Mouse (Mus musculus): ENCODE data around the gene Tm6sf2. TPM values are rescaled to one million over a fixed set of nuclear protein-coding genes. Genes with fewer than 3 reads are reported as not detected.
A peak's percentile ranks its signal among the peaks of the same experiment; 100 is the strongest.

Tm6sf2 gene
- polyA plus RNA-seq, 1 experiment from 2014 or later = 1.3 TPM

DNA sequence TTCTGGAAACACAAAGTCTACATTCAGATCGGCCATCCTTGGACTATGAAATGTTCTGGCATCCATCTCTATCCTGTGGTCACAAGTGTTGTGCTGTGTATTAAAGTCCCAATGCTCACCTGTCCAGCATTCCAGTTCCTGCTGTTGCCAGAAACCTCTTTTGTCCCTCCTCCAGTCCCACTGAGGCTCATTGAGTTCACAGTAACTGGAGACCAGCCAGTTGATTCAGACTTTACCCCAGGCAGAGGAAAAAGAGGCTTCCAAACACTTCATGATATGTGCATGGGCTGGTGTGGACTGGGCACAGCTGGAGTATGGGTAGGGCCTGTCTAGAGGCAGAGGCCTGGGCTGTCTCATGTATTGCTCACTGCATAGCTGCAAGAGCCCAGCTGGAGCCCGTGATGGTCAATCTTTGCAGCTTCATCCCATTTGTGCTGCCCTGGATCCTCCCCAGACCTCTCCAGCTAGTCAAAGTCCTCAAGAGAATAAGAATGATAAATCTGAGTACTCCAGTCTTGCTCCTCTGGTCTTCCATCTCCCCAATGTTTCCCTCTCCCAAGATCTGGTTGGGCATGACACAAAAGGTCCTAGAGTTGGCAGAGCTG, 786 bp upstream of the Tm6sf2 start:
- Histone ChIP-seq H3K9ac (replicated peaks) (no peak overlapping the region), H3K27ac (replicated peaks) (no peak overlapping the region), H3K4me1 (0 out of 2 replicates have a peak, but pooled peaks cover 6% of the 10 kb centered on the region), H3K27me3 (0 out of 2 replicates have a peak, but pooled peaks cover 6% of the 10 kb centered on the region), H3K4me2 (replicated peaks) (no peak overlapping the region), H3K4me3 (no peak overlapping the region), H3K36me3 (peaks cover 54% of the 10 kb centered on the region), H3K9me3 (no peaks in the 10 kb centered on the region)
- WGBS = 84% methylated on average over 2 of the region's 2 CpGs
- ATAC-seq (ENCODE audit: low FRiP score, low read depth) = no peak

DNA sequence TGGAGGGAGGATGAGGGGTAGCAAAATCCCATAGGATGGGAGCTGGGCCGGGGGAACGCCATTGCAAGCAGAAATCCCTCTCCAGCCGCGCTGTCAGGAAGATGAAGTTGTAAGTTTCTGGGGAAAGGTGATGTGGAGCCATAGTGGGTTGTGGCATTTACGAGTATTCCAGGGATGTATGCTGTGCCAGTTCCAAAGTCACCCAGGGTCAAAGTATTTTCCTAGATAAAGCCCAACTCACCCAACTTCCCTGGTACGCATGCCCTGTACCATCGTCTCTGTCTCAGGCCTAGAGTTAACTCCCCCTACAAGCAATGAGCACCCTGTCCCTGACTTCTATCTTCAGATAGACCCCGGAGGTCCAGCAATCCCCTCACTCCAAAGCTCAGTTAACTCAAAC, 396 bp downstream of the Tm6sf2 start:
- H3K9ac ChIP-seq (replicated peaks) = no peak overlapping the region
- peaks cover 42% of the 10 kb centered on the region for H3K36me3 ChIP-seq
- 0 out of 2 replicates have a peak, but pooled peaks cover 6% of the 10 kb centered on the region for H3K27me3 ChIP-seq
- H3K4me2 ChIP-seq (replicated peaks) = 0 out of 2 replicates have a peak overlapping the region, but pooled peaks have one; percentile 13
- ATAC-seq (ENCODE audit: low FRiP score, low read depth) = no peak
- H3K27ac ChIP-seq (replicated peaks) = no peak overlapping the region
- H3K4me1 ChIP-seq = 0 out of 2 replicates have a peak, but pooled peaks cover 6% of the 10 kb centered on the region
- WGBS = 65% methylated on average over 8 of the region's 8 CpGs
- no peak overlapping the region for H3K4me3 ChIP-seq
- H3K9me3 ChIP-seq = no peaks in the 10 kb centered on the region

DNA sequence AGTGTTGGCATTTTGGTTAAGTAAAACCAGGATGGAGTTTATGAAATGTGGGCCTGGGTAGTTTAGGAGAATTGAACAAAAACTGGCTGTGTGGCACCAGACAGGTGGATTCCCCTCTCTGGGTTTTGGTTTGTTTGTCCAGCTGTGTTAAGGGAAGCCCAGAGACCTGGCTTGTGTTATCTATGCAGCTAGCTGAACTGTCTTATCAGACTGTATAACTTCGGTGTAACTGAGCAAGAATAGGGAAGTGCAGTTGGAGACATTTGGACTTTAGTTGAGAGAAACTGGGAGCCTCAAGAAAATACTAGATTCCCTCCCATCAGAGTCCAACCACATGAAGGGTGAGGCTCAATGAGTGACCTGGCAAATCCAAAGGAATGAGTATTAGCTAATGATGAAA, 958 bp downstream of the Tm6sf2 start:
- no peak for ATAC-seq (ENCODE audit: low FRiP score, low read depth)
- WGBS = 95% methylated on average over 1 of the region's 1 CpGs

DNA sequence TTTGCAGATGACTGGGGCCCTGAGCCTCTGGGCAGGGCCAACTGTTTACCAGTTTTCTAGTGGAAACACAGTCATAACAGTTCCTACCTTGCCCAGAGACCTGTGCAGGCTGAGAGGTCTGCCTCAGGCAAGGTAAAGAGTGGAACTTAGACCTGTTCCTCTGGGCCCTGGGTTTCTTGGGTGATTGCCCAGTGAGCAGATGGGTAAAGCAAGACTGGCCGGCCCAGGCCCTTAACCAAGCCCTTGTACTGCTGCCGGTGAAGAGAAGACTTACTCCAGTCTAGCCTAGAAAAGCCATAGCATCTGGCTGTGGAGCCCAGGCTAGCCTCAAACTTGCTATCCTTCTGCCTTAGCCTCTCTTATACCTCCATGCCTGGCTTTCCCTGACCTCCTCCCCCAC, 9.3 kb downstream of the Tm6sf2 start:
- no peak overlapping the region for H3K4me2 ChIP-seq (replicated peaks)
- H3K4me3 ChIP-seq = no peak overlapping the region
- H3K27me3 ChIP-seq = peaks cover 59% of the 10 kb centered on the region
- WGBS = 100% methylated on average over 2 of the region's 2 CpGs
- ATAC-seq (ENCODE audit: low FRiP score, low read depth) = no peak
- H3K36me3 ChIP-seq = no peaks in the 10 kb centered on the region
- peaks cover 22% of the 10 kb centered on the region for H3K4me1 ChIP-seq
- H3K9me3 ChIP-seq = no peaks in the 10 kb centered on the region
- no peak overlapping the region for H3K9ac ChIP-seq (replicated peaks)
- H3K27ac ChIP-seq (replicated peaks) = no peak overlapping the region

More for the DNA sequence above, 958 bp downstream of the Tm6sf2 start:
- Histone ChIP-seq H3K9me3 (no peaks in the 10 kb centered on the region), H3K27me3 (0 out of 2 replicates have a peak, but pooled peaks cover 6% of the 10 kb centered on the region), H3K36me3 (peaks cover 36% of the 10 kb centered on the region), H3K27ac (replicated peaks) (no peak overlapping the region), H3K4me2 (replicated peaks) (no peak overlapping the region), H3K9ac (replicated peaks) (no peak overlapping the region), H3K4me3 (no peak overlapping the region), H3K4me1 (0 out of 2 replicates have a peak, but pooled peaks cover 6% of the 10 kb centered on the region)

DNA sequence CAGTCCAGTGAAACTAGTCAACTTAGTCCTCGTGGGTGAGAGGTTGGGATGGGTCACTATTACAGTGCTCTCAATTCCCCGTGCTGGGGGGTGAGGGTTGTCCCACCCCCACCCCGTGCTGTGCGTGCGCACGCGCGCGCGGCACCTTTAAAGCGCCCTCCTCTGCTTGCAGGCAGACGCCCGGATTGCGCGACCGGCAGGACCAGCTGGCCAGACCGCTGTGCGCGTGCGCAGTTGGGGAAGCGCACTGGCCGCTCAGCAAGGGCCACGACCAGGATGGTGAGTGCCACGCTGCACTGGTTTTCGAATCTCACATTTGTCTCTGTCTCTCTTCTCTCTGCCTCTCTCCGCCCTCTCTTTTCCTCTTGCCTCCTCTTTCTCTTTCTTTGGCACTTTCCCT, 10.6 kb downstream of the Tm6sf2 start, which contains the start of gene Hapln4:
Gene Hapln4, plus strand, starts transcription at position 173 of the 400 bp plus-strand sequence.
- Histone ChIP-seq H3K27ac (replicated peaks) (no peak within 1 kb of the TSS), H3K4me2 (replicated peaks) (peak within 1 kb of the TSS; percentile 62), H3K9me3 (no peaks in the 10 kb centered on the region), H3K27me3 (peaks cover 72% of the 10 kb centered on the region), H3K9ac (replicated peaks) (peak within 1 kb of the TSS; percentile 37; the same call in 1 of the 2 replicates), H3K36me3 (no peaks in the 10 kb centered on the region), H3K4me3 (peak within 1 kb of the TSS; percentile 41), H3K4me1 (peaks cover 28% of the 10 kb centered on the region)
- WGBS = under 1% methylated on average over 26 of the region's 26 CpGs
- no peak for ATAC-seq (ENCODE audit: low FRiP score, low read depth)

DNA sequence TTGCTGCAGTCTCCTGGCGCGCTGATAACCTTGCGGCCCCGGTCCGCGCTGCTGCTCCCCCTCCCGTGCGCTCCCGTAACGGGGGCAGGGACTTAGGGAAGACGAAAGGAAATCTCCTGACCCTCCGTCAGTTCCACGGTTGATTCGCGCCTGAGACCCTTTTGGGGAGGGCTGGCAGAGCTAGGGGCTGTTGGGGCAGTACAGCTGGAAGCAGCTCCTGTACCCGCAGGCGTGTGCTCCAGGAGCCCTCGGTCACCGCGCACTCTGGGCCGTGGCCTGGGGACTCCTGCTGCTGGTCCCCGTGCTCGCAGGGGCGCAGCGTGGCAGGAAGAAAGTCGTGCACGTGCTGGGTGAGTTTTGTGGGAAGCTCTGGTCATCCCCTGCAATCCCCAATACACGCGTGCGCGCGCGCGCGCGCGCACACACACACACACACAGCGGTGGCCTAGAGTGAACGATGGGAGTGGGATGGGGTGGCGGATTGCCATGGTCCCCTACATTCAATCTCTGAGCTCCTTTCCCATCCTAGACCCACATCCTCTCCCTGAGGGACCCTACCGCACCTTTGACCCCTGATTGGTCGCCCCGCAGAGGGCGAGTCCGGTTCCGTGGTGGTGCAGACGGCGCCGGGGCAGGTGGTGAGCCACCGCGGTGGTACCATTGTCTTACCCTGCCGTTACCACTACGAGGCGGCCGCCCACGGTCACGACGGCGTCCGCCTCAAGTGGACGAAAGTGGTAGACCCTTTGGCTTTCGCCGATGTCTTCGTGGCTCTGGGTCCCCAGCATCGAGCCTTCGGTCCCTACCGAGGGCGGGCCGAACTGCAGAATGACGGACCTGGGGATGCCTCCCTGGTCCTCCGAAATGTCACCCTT, 11.7 kb downstream of the Tm6sf2 start:
- ATAC-seq (ENCODE audit: low FRiP score, low read depth) = no peak
- Histone ChIP-seq H3K4me1 (peaks cover 33% of the 10 kb centered on the region), H3K27ac (replicated peaks) (no peak overlapping the region), H3K4me3 (peak overlapping the region; percentile 41), H3K9ac (replicated peaks) (peak overlapping the region; percentile 37; the same call in 1 of the 2 replicates), H3K27me3 (peaks cover 82% of the 10 kb centered on the region), H3K4me2 (replicated peaks) (peak overlapping the region; percentile 62), H3K9me3 (no peaks in the 10 kb centered on the region), H3K36me3 (no peaks in the 10 kb centered on the region)
- 2% methylated on average over 71 of the region's 71 CpGs for WGBS

DNA sequence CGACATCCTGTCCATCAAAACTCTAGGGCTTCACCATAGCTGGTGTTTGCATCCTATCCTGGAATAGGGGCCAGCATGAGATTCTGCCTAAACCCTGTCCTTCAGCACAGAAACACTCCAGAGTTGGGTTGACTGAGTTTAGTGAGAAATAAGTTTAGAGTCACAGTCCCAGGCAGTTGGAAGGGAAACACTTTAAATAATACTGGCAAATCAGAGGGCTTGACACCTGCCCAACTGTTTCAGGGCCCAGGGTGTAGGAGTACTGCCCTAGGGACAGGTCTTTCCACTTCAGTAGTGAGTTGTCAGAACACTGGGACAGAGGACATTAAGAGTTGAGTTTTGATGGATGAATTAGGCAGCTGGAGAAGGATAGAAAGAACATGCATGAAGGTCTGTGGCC, 13.4 kb downstream of the Tm6sf2 start:
- Histone ChIP-seq H3K4me2 (replicated peaks) (no peak overlapping the region), H3K27ac (replicated peaks) (no peak overlapping the region), H3K4me1 (peaks cover 40% of the 10 kb centered on the region), H3K9me3 (no peaks in the 10 kb centered on the region), H3K9ac (replicated peaks) (no peak overlapping the region), H3K36me3 (no peaks in the 10 kb centered on the region), H3K4me3 (no peak overlapping the region), H3K27me3 (peaks cover 87% of the 10 kb centered on the region)
- WGBS = 38% methylated on average over 1 of the region's 1 CpGs
- no peak for ATAC-seq (ENCODE audit: low FRiP score, low read depth)

DNA sequence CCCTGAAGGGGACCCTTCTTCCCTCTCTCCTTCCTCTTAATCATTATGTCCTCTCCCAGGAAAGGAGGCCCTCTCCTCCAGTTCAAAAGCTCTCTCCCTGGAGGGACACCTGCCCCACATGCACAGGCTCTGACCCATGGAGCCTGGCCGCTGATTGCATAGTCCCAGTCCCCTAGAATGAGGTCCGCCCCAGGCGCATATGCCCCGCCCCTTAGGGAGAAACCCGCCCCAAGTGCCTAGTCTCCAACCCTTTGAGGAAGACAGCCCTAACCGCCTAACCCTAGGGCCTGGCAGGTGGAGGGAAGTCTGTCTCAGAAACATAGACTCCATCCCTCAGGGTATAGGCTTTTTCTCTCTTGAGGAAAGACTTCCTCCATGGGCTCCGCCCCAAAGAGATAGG, 14.5 kb downstream of the Tm6sf2 start:
- Histone ChIP-seq H3K9me3 (no peaks in the 10 kb centered on the region), H3K27me3 (peaks cover 81% of the 10 kb centered on the region), H3K4me1 (peaks cover 40% of the 10 kb centered on the region), H3K4me2 (replicated peaks) (no peak overlapping the region), H3K27ac (replicated peaks) (no peak overlapping the region), H3K9ac (replicated peaks) (no peak overlapping the region), H3K36me3 (no peaks in the 10 kb centered on the region), H3K4me3 (no peak overlapping the region)
- 6% methylated on average over 7 of the region's 7 CpGs for WGBS
- no peak for ATAC-seq (ENCODE audit: low FRiP score, low read depth)

DNA sequence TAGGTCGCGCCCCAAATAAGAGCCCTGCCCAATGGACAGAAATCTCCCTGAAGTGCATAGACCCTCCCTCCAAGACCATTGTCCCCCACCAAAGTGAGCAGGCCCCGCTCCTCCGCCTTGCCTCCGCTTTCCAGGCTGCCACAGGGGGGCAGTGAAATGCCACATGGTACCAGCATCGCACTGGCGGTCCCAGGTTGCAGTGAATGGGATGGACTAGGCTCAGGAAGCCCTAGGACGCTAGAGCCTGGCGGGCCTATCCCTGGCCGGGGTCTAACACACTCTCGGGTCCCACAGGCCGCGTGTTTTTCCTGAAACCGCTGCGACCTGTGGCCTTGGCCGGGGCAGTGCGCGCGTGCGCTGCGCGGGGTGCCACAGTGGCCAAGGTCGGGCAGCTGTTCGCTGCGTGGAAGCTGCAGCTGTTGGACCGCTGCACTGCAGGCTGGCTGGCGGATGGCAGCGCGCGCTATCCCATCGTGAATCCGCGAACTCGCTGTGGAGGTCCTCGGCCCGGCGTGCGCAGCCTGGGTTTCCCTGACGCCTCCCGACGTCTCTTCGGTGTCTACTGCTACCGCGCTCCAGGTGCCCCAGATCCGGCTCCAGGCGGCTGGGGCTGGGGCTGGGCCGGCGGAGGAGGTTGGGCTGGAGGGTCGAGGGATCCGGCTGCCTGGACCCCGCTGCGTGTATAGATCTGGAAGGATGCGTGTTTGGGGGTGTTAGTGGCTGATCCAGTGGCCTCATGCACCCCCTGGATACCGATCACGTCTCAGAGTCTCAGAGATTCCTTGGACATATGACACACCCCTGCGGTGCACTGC, 15.3 kb downstream of the Tm6sf2 start:
- Histone ChIP-seq H3K4me1 (peaks cover 40% of the 10 kb centered on the region), H3K4me2 (replicated peaks) (peak overlapping the region; percentile 77), H3K36me3 (no peaks in the 10 kb centered on the region), H3K27ac (replicated peaks) (no peak overlapping the region), H3K9ac (replicated peaks) (peak overlapping the region; percentile 55), H3K9me3 (no peaks in the 10 kb centered on the region), H3K27me3 (peaks cover 73% of the 10 kb centered on the region), H3K4me3 (peak overlapping the region; percentile 44)
- 4% methylated on average over 52 of the region's 56 CpGs for WGBS
- ATAC-seq (ENCODE audit: low FRiP score, low read depth) = peak; percentile 77

DNA sequence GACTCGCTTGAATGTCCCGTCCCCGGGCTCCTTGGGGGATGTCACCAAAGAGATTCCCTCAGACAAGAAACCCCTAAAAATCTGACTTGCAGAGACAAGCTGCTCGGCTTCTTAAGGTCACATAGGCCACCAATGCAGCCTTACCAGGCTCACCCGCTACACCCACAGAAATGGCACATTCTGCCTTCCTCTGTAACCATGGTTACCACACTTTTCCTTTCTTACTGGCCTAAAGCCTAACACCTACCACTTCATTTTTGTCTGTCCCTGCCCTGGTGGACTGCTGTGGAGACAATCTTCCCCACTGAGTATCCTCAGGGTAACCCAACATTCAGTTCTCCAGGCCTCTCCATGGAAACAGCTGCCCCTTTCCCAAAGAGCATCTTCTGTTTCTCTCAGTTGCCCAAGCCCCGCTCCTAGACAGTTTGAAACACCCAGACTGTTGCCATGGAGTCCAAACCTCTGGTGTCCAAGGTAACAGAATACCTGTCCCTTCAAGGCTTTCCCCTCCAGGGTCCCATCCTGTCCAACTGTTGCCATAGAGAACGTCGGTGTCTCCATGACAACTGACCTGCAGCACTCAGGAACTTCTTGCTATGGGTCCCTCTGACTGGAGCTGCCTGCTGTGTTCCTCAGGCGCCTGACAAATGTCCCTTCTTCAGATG, 16.7 kb downstream of the Tm6sf2 start:
- 41% methylated on average over 9 of the region's 9 CpGs for WGBS
- Histone ChIP-seq H3K9ac (replicated peaks) (no peak overlapping the region), H3K4me1 (peaks cover 27% of the 10 kb centered on the region), H3K36me3 (peaks cover 4% of the 10 kb centered on the region; the same call in 1 of the 2 replicates), H3K4me2 (replicated peaks) (no peak overlapping the region), H3K27me3 (peaks cover 59% of the 10 kb centered on the region), H3K27ac (replicated peaks) (no peak overlapping the region), H3K4me3 (no peak overlapping the region), H3K9me3 (no peaks in the 10 kb centered on the region)
- no peak for ATAC-seq (ENCODE audit: low FRiP score, low read depth)

DNA sequence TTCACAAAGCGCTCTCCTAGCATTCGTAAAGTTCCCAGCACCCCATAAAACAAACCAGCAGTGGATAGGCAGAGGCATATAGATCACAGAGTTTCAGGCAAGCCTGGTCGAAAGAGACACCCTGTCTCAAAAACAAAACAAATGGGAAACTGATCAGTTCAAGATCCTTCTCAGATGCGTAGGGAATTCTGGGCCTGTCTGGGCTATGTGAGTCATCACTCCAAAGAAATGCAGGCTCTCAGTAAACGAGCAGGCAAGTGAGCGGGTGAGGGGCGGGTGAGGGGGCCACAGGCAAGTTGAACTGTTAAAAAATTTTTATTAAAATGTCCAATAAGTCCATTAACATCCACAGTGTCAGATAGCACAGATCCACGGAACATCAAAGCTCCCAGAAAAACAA, 20.1 kb downstream of the Tm6sf2 start:
- Histone ChIP-seq H3K4me2 (replicated peaks) (no peak overlapping the region), H3K27me3 (peaks cover 25% of the 10 kb centered on the region), H3K4me3 (no peak overlapping the region), H3K4me1 (peaks cover 17% of the 10 kb centered on the region; the same call in 1 of the 2 replicates), H3K27ac (replicated peaks) (no peak overlapping the region), H3K9me3 (no peaks in the 10 kb centered on the region), H3K9ac (replicated peaks) (no peak overlapping the region), H3K36me3 (peaks cover 34% of the 10 kb centered on the region)
- no peak for ATAC-seq (ENCODE audit: low FRiP score, low read depth)
- WGBS = 71% methylated on average over 8 of the region's 8 CpGs

Data from midbrain, embryonic 12.5 days (tissue).